Mouse (Mus musculus) fat pad, adult 2 months (tissue): Measurements from ENCODE around the gene Pigk.

Source experiments
- DNase-seq: peaks from one replicate; pipeline ENCODE4 v3.0.0-alpha.2; 2011; ENCODE audit warnings: low read depth, low spot score; ENCODE audit errors: extremely low read depth

Gene Pigk

DNA sequence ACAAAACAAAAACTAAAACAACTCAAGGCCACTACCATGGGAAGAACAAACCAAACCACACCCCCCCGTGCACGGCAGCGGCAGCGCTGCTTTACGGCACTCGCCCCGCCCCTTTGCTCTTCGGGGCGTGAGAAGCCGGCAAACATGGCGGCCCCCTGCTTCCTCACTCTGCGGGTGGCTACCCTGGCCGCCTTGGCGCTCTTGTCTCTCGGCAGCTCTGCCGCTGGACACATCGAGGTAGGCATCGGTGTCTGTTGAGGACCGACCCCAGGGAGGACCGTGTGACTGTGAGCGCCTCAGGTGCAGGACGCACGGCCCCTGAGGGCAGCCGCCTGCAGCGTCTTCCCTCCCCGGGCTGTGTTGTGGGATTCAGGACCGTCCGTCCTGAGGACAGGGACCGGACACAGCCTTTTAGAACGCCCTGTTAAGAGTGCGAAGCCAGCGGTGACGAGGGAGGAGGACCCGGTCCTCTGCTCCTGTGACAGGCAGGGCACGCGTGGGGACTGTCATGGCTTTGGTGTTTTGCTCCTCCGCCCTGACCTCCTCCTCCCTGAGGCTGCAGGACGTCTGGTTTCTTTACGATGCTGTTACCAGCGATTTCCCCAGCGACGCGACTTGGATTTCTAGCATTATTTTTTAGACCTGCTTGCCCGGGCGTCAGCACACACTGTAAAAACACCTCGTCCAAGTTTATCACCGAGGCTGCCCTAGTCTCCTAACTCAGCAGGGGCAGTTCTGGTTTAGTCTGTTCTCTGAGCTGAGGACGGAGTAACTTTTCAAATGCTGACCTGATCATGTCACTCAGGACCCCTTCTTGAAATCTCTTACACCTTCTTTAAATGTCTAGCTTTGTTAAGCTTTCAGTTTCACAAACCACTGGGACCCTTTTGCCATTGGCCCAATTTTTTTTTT lies at the start of gene Pigk:
TSS of gene Pigk (plus strand) at position 110 of the 912 bp plus-strand sequence.
- no peak for DNase-seq

GRCm38 (mm10) chr3:152666991-152667355 lies 46.9 kb upstream of the Pigk start:
- DNase-seq: no peak

GRCm38 (mm10) chr3:152667356-152668211 lies 46.3 kb upstream of the Pigk start:
- no peak for DNase-seq

DNA sequence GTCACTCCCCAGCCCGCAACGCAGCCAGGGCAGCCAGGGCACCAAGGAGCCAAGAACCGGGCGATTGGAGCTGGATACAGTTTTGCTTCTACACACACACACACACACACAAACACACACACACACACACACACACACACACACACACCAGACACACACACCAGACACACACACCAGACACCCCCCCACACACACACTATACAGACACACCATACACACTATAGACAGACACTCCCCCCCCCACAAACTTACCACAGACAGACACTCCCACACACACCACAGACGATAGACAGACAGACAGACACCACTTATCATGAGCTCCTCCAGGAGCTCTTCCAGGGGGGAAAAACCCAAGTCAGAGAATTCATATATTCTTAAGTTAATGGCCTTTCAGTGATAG lies 45.7 kb upstream of the Pigk start, which contains the start of gene Ak5:
TSS of gene Ak5 (minus strand) at position 122 of the 400 bp plus-strand sequence.
- DNase-seq: no peak

GRCm38 (mm10) chr3:152668793-152669192 lies 45.1 kb upstream of the Pigk start:
- no peak for DNase-seq

DNA sequence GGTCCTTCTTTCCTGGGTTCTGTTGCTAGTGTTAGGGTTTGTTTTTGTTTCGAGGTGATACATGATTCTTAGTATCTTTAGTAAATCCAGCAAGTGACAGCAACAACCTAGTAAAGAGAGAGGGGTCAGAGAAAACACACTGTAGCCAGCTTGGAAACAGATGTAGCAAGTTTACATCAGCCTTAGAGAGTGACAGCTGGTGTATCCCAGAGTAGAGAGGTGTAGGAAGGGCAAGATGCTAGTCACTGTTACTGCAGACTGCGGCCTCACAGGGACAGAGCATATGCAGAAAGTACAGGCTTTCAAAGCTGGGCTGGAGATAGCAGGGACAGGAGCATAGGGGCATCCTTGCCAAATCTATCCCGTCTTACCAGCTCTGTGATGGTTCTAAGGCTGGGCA lies 44.1 kb upstream of the Pigk start:
- no peak for DNase-seq

DNA sequence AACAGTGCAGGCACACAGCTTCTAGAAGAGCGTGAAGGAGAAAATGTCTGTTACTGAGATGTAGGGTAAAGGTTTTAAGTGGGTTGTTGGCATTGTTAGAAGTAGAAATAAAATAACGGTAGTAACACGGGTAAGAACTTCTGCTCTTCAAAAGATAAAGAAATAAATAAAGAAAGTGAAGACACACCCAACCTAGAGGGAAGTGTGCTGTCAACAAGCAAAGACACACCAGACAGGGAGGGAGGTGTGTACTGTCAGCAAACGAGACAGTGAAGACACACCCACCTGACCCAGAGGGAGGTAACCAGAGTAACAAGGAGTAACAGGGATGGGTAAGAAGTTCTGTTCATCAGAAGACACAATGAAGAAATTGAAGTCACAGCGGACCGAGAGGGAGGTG lies 39.2 kb upstream of the Pigk start:
- no peak for DNase-seq

GRCm38 (mm10) chr3:152688532-152688931 lies 25.4 kb upstream of the Pigk start:
- no peak for DNase-seq

DNA sequence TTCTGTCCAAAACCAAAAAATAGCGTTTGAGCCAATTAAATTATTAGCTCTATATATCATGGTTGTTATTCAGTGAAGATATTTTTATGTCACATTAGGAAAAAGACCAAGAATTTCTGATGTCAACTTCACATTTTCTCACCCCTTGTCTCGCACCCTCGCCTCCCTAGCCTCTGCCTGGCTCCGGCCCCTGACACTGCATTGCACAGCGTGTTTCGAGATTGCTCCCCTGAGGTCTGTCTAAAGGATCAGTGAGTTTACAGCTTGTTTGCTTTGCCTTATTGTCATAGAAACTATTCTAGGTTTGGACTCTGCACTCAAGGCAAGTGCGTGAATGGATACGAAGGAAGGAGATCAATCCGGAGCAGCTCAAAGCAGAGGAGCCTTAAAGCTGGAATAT lies 24.8 kb upstream of the Pigk start:
- DNase-seq: no peak

DNA sequence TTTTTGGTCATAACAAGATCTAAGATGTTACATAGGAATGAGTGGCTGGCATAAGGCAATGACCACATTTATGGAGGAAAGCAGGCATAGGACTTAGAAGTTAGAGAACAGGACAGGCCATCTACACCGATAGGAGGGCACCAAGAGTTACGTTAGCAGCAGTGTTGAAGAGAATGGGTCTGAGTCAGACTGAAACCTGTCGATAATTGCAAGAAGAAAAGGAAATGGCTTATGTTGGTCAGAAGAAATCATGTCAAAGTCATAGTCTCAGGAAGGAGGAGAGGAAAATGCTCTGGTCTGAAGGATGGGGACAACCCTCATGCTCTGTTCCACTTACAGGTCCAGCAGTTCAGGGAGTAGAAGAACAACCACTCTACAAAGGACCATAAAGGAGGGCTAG lies 18.9 kb upstream of the Pigk start:
- no peak for DNase-seq

GRCm38 (mm10) chr3:152698017-152698416 lies 15.9 kb upstream of the Pigk start:
- DNase-seq: no peak

- no peak for DNase-seq
Observed at GRCm38 (mm10) chr3:152699261-152699660, 14.6 kb upstream of the Pigk start.

- DNase-seq: peak; percentile 11
Observed at GRCm38 (mm10) chr3:152701536-152701935, 12.4 kb upstream of the Pigk start.

DNA sequence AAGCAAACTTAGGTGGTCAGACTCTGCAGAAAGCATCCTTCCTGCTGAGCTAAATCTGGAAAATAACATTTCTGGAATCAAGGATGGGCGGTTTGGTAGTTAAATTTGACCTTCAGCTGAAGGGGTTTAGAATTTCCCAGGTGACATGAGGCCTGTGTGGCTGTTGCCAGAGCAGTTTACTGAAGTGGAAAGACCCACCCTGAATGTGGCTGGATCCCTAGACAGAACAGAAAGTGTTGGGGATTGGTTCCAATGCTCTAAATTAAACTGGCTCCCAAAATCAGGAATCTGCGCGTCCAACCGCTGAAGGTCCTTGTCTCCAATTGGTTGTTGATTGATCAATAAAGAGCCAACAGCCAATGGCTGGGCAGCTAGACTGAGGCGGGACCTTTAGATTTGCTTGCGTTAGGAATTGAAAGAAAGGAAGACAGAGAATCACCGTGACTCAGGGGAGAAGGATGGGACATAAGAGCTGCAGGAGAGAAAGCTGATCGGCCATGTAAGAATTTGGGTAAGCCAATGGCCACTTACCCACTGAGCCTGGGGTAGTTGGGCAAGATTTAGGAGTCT lies 11.5 kb upstream of the Pigk start:
- no peak for DNase-seq

DNA sequence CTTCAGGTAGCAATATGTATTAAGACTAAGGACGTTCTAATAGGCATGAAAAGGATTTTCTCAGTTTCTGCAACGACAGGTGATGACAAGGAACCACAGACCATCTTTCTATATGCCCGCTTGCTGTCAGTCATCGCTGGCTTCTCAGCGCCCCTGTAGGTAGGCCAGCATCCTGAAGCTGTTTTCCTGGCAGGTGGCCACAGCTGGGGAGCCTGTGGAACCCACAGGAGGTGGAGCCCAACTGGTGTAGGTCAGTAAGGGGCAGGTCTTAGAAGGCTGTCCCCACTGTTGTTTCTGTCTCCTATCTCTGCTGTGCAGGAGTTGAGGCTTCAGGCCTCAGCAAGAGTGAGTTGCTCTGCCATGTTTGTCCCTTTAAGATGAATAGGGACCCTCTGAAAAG lies 8.1 kb upstream of the Pigk start:
- DNase-seq: no peak

- no peak for DNase-seq
Observed at GRCm38 (mm10) chr3:152706901-152707300, 7.0 kb upstream of the Pigk start.

- no peak for DNase-seq
Observed at GRCm38 (mm10) chr3:152707321-152707823, 6.5 kb upstream of the Pigk start.

- no peak for DNase-seq
Observed at GRCm38 (mm10) chr3:152709936-152710335, 4.0 kb upstream of the Pigk start.

GRCm38 (mm10) chr3:152712957-152713356 lies 943 bp upstream of the Pigk start:
- DNase-seq: no peak

GRCm38 (mm10) chr3:152721301-152721700 lies 7.4 kb downstream of the Pigk start:
- no peak for DNase-seq

DNA sequence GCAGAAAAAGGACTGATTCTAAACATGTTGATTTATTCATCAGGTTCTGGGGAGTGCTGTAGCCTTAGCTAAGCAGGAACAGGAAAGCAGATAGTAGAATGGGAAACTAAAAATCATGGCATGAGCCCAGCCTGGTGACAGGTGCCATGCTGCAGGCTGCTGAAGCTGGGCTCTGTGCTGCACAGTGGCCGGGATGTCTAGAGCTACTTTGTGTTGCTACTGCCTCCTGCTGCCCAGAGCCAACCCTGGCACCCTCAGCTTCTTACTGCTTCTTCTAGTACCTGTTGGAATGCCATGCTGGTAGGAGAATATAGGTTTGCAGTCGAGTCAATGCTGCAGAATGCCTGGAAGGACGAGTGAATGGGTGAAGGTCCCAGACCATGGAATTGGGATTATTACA lies 8.9 kb downstream of the Pigk start:
- DNase-seq: no peak
